ENCODE assay signal across 8 mouse cellular contexts in genomic region chr3:122618402-122618801, GRCm38 (mm10). TPM values are rescaled to one million over a fixed set of nuclear protein-coding genes. Genes with fewer than 3 reads are reported as not detected.
DNase-seq lines count a peak whose midpoint lies in the region; ATAC-seq and TF ChIP-seq lines count a peak whose summit lies in the region.

No protein-coding gene starts in this region.

- no peak for ATAC-seq in embryonic facial prominence, embryonic 13.5 days (ENCODE audit: insufficient number of reproducible peaks, insufficient read depth, low FRiP score, low TSS enrichment, low read depth)
- peak; percentile 4; the same call in 1 of the 2 replicates for ATAC-seq in hindbrain, embryonic 15.5 days (ENCODE audit: low FRiP score, low read depth)
- no peak for ATAC-seq in limb, embryonic 14.5 days (ENCODE audit: low FRiP score, low read depth)
- ATAC-seq in midbrain, embryonic 15.5 days (replicated peaks): peak; percentile 7

- no peaks in the 10 kb centered on the region for H3K9me3 ChIP-seq in embryonic facial prominence, embryonic 13.5 days
- H3K9me3 ChIP-seq in hindbrain, embryonic 15.5 days: no peaks in the 10 kb centered on the region
- H3K9me3 ChIP-seq in limb, embryonic 14.5 days (ENCODE audit: control insufficient read depth, low read length): no peaks in the 10 kb centered on the region
- H3K9me3 ChIP-seq in midbrain, embryonic 15.5 days: no peaks in the 10 kb centered on the region

- H3K4me1 ChIP-seq in embryonic facial prominence, embryonic 13.5 days: peaks cover 26% of the 10 kb centered on the region
- peaks cover 47% of the 10 kb centered on the region for H3K4me1 ChIP-seq in hindbrain, embryonic 15.5 days (replicated peaks)
- peaks cover 26% of the 10 kb centered on the region for H3K4me1 ChIP-seq in limb, embryonic 14.5 days (ENCODE audit: control insufficient read depth, insufficient read depth, low read length)
- peaks cover 47% of the 10 kb centered on the region for H3K4me1 ChIP-seq in midbrain, embryonic 15.5 days

- H3K4me2 ChIP-seq in embryonic facial prominence, embryonic 13.5 days: peak overlapping the region; percentile 87
- peak overlapping the region; percentile 62 for H3K4me2 ChIP-seq in hindbrain, embryonic 15.5 days
- H3K4me2 ChIP-seq in limb, embryonic 14.5 days (replicated peaks; ENCODE audit: low read depth, low read length, severe bottlenecking): peak overlapping the region; percentile 85
- peak overlapping the region; percentile 57 for H3K4me2 ChIP-seq in midbrain, embryonic 15.5 days

- H3K27me3 ChIP-seq in embryonic facial prominence, embryonic 13.5 days: no peaks in the 10 kb centered on the region
- no peaks in the 10 kb centered on the region for H3K27me3 ChIP-seq in hindbrain, embryonic 15.5 days
- H3K27me3 ChIP-seq in limb, embryonic 14.5 days (ENCODE audit: control insufficient read depth, insufficient read depth, low read length): no peaks in the 10 kb centered on the region
- H3K27me3 ChIP-seq in midbrain, embryonic 15.5 days (replicated peaks): no peaks in the 10 kb centered on the region

- DNase-seq in adrenal gland, adult (ENCODE audit: inconsistent age in 2 of 2, low spot score in 1 of 2): peak; percentile 34 to 67
- no peak for DNase-seq in adrenal gland, adult 8-10 months
- peak; percentile 76 for DNase-seq in ES-CJ7 (ENCODE audit: low read depth, low spot score)
- DNase-seq in limb, embryonic 14.5 days (ENCODE audit: low spot score): peak; percentile 40
- peak; percentile 48 for DNase-seq in urinary bladder, postnatal 25 days (ENCODE audit: low spot score)

- WGBS in embryonic facial prominence, embryonic 13.5 days: under 1% methylated on average over 30 of the region's 30 CpGs
- 1% methylated on average over 30 of the region's 30 CpGs for WGBS in hindbrain, embryonic 15.5 days
- under 1% methylated on average over 30 of the region's 30 CpGs for WGBS in limb, embryonic 14.5 days
- WGBS in midbrain, embryonic 15.5 days: under 1% methylated on average over 30 of the region's 30 CpGs

- H3K4me3 ChIP-seq in embryonic facial prominence, embryonic 13.5 days: peak overlapping the region; percentile 94
- H3K4me3 ChIP-seq in hindbrain, embryonic 15.5 days: peak overlapping the region; percentile 97
- peak overlapping the region; percentile 81 for H3K4me3 ChIP-seq in limb, embryonic 14.5 days (replicated peaks; ENCODE audit: low read length)
- H3K4me3 ChIP-seq in midbrain, embryonic 15.5 days: peak overlapping the region; percentile 100

- peak overlapping the region; percentile 99 for H3K9ac ChIP-seq in embryonic facial prominence, embryonic 13.5 days
- peak overlapping the region; percentile 98 for H3K9ac ChIP-seq in hindbrain, embryonic 15.5 days
- H3K9ac ChIP-seq in limb, embryonic 14.5 days (ENCODE audit: low read depth, low read length, severe bottlenecking): peak overlapping the region; percentile 98
- peak overlapping the region; percentile 100 for H3K9ac ChIP-seq in midbrain, embryonic 15.5 days

- no peaks in the 10 kb centered on the region for H3K36me3 ChIP-seq in embryonic facial prominence, embryonic 13.5 days
- no peaks in the 10 kb centered on the region for H3K36me3 ChIP-seq in hindbrain, embryonic 15.5 days
- H3K36me3 ChIP-seq in limb, embryonic 14.5 days (ENCODE audit: control insufficient read depth, insufficient read depth, low read length): no peaks in the 10 kb centered on the region
- no peaks in the 10 kb centered on the region for H3K36me3 ChIP-seq in midbrain, embryonic 15.5 days (replicated peaks)

- peak overlapping the region; percentile 98 for H3K27ac ChIP-seq in embryonic facial prominence, embryonic 13.5 days
- H3K27ac ChIP-seq in hindbrain, embryonic 15.5 days (replicated peaks): peak overlapping the region; percentile 100
- peak overlapping the region; percentile 97; the same call in 1 of the 2 replicates for H3K27ac ChIP-seq in limb, embryonic 14.5 days (replicated peaks; ENCODE audit: low read depth, low read length)
- peak overlapping the region; percentile 99 for H3K27ac ChIP-seq in midbrain, embryonic 15.5 days

- no peak for TF ChIP-seq POLR2A in limb, embryonic 14.5 days (IDR thresholded peaks at IDR 0.05; ENCODE audit: borderline replicate concordance, extremely low read depth, insufficient read depth, insufficient read length)

RNA-seq across cellular contexts. Expression of gene Fnbp1l, which starts 1.1 kb away (rescaled TPM):
- total RNA-seq in adrenal gland, adult 8-10 months (2022): 10 to 100 TPM; 14.5 to 32.5 (median 22.5) TPM
- 62.3 and 77.4 TPM in 2 replicates for polyA plus RNA-seq in embryonic facial prominence, embryonic 13.5 days (2015; fragmentation: Nextera tagmentation; extraction: Ambion mirVana)
- polyA plus RNA-seq in hindbrain, embryonic 15.5 days (2015; fragmentation: Nextera tagmentation; extraction: Ambion mirVana): 177 and 185 TPM in 2 replicates
- polyA plus RNA-seq in limb, embryonic 14.5 days (2012; rRNA removed): 76.1 and 80.4 TPM in 2 replicates
- polyA plus RNA-seq in limb, embryonic 14.5 days (2014; fragmentation: Nextera tagmentation; extraction: Ambion mirVana): 47.5 and 56.2 TPM in 2 replicates
- 242 and 273 TPM in 2 replicates for polyA plus RNA-seq in midbrain, embryonic 15.5 days (2015; fragmentation: Nextera tagmentation; extraction: Ambion mirVana)

Comparison
In these comparisons a context has a peak if more than half of its experiments do, and no peak if none do; other contexts are left out.
1. ATAC-seq: peak in hindbrain, embryonic 15.5 days (single experiment) and midbrain, embryonic 15.5 days (single experiment); none in embryonic facial prominence, embryonic 13.5 days (single experiment) and limb, embryonic 14.5 days (single experiment).
2. Peak in every context shown above with its lines, with median percentiles within 50 percentile points of each other: H3K27ac ChIP-seq, H3K4me2 ChIP-seq, H3K4me3 ChIP-seq and H3K9ac ChIP-seq.